Mouse (Mus musculus) adrenal gland, adult (tissue): ENCODE measurements at regions not wholly inside any gene's neighbourhood (a gene's known extent, or its start where the extent isn't known, plus 50 kb on each side); places are given as distances from the start of the nearest gene placed in this dataset.

Source experiments
- DNase-seq, 2 experiments: peaks; one replicate each; pipeline ENCODE4 v3.0.0; 2022 to 2023; ENCODE audit warnings: low spot score in 1 of 2; ENCODE audit not compliant: inconsistent age in 2 of 2

GRCm38 (mm10) chr1:75612083-75612720, 66.1 kb downstream of the Slc4a3 start:
- no peak for DNase-seq

- no peak for DNase-seq
Observed at GRCm38 (mm10) chr1:75613206-75613605, 67.1 kb downstream of the Slc4a3 start.

- DNase-seq = no peak
Observed at GRCm38 (mm10) chr1:75616971-75617370, 70.9 kb downstream of the Slc4a3 start.

GRCm38 (mm10) chr1:75618367-75618790, 72.3 kb downstream of the Slc4a3 start:
- DNase-seq = no peak

- no peak for DNase-seq
Observed at GRCm38 (mm10) chr1:75630287-75630686, 84.2 kb downstream of the Slc4a3 start.

GRCm38 (mm10) chr1:75631729-75632128, 85.7 kb downstream of the Slc4a3 start:
- no peak for DNase-seq

GRCm38 (mm10) chr1:75635591-75635990, 89.5 kb downstream of the Slc4a3 start:
- DNase-seq = peak; percentile 41 to 74

- DNase-seq = no peak
Observed at GRCm38 (mm10) chr1:75639031-75640001, 93.2 kb downstream of the Slc4a3 start.

GRCm38 (mm10) chr1:75642496-75642895, 96.4 kb downstream of the Slc4a3 start:
- DNase-seq = no peak

- DNase-seq = peak; percentile 40 to 89
Observed at GRCm38 (mm10) chr1:75652547-75652946, 106.5 kb downstream of the Slc4a3 start.

- no peak for DNase-seq
Observed at GRCm38 (mm10) chr1:75652987-75653573, 107.0 kb downstream of the Slc4a3 start.

GRCm38 (mm10) chr1:75653671-75654076, 107.6 kb downstream of the Slc4a3 start:
- DNase-seq = peak; percentile 47 to 86

GRCm38 (mm10) chr1:75656592-75656991, 110.5 kb downstream of the Slc4a3 start:
- DNase-seq = no peak

GRCm38 (mm10) chr1:75660336-75661100, 114.5 kb downstream of the Slc4a3 start:
- DNase-seq = peak in 1 of 2 experiments; percentile 61

- DNase-seq = no peak
Observed at GRCm38 (mm10) chr1:75662141-75662990, 116.3 kb downstream of the Slc4a3 start.

- no peak for DNase-seq
Observed at GRCm38 (mm10) chr1:75667736-75668269, 121.7 kb downstream of the Slc4a3 start.

- DNase-seq = no peak
Observed at GRCm38 (mm10) chr1:75676295-75676694, 130.2 kb downstream of the Slc4a3 start.

GRCm38 (mm10) chr1:75677695-75678094, 131.6 kb downstream of the Slc4a3 start:
- no peak for DNase-seq

- DNase-seq = no peak
Observed at GRCm38 (mm10) chr1:75678279-75678678, 132.2 kb downstream of the Slc4a3 start.

- no peak for DNase-seq
Observed at GRCm38 (mm10) chr1:75680366-75680765, 134.3 kb downstream of the Slc4a3 start.
